In the genomic region with DNA sequence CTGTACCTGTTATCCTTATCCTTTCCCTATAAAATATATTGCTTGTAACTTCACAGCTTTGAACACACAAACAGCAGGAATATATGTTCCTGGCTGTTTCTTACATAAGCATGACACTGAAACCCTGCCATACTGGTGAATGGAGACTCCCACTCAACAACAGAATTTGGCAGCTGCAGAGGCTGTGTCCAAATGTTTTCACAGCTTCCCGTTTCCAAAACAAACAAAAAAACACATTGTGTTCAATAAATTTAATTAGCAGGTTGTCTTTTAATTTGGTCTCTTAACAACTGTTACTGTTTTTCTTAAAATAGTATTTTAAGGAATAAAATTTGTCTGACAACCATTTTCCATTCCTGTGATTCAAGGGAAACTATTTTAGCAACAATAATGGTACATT, we compare ENCODE assay signal across 28 mouse cellular contexts.
DNase-seq lines count a peak whose midpoint lies in the region; ATAC-seq lines count a peak whose summit lies in the region.
"Had no signal": no experiment of that assay in that cellular context is flagged by ENCODE, and none has a peak within 500 bp of the region (broad histone marks: within the 10 kb centered on the region; RNA-seq: fewer than 3 reads in every experiment).

No protein-coding gene starts in this region.

- no peak overlapping the region for H3K27ac ChIP-seq in forebrain, embryonic 14.5 days (ENCODE audit: low read depth, low read length)
- no peak overlapping the region for H3K27ac ChIP-seq in forebrain, embryonic 16.5 days (ENCODE audit: low read length)
- H3K27ac ChIP-seq: forebrain, embryonic 13.5 days; gastrocnemius, adult 2 months; heart, adult 2 months; hindbrain, embryonic 14.5 days; liver, embryonic 12.5 days; midbrain, embryonic 13.5 days; neural tube, embryonic 13.5 days; stomach, embryonic 15.5 days had no signal

- DNase-seq in forebrain, embryonic 14.5 days (ENCODE audit: low spot score) = peak; percentile 16
- peak; percentile 5 to 10 for DNase-seq in right cerebral cortex, adult 2 months (ENCODE audit: low spot score in 2 of 2)
- DNase-seq in right cerebral cortex, postnatal 4 days = no peak
- DNase-seq in layer of hippocampus, postnatal 10 days (ENCODE audit: low spot score in 2 of 2) = peak; percentile 6 to 11
- DNase-seq in urinary bladder, postnatal 4 days (ENCODE audit: low spot score in 2 of 2) = no peak
- no peak for DNase-seq in lung, adult 18-20 months
- DNase-seq: adrenal gland, adult 8-10 months; cerebellum, adult 11-12 months; cerebellum, postnatal 10 days; gastrocnemius, adult 2 months; gastrocnemius, postnatal 36 days; heart, adult 2 months; kidney, postnatal 25 days; left cerebral cortex, postnatal 4 days; liver, postnatal 0 days; lung, postnatal 4 days had no signal

- no peaks in the 10 kb centered on the region for H3K27me3 ChIP-seq in forebrain, embryonic 14.5 days (replicated peaks; ENCODE audit: control insufficient read depth, insufficient read depth, low read length)
- no peaks in the 10 kb centered on the region for H3K27me3 ChIP-seq in forebrain, embryonic 16.5 days (replicated peaks; ENCODE audit: control insufficient read depth, insufficient read depth, low read length)
- H3K27me3 ChIP-seq: CH12.LX; forebrain, embryonic 13.5 days; heart, embryonic 12.5 days; liver, embryonic 12.5 days; megakaryocyte, embryonic 14.5 days; midbrain, embryonic 13.5 days; neural tube, embryonic 13.5 days; stomach, embryonic 15.5 days had no signal

- WGBS in forebrain, embryonic 14.5 days = 71% methylated on average over 1 of the region's 1 CpGs
- WGBS in forebrain, embryonic 16.5 days = 56% methylated on average over 1 of the region's 1 CpGs

- H3K4me3 ChIP-seq in forebrain, embryonic 14.5 days (ENCODE audit: low read depth, low read length) = no peak overlapping the region
- no peak overlapping the region for H3K4me3 ChIP-seq in forebrain, embryonic 16.5 days (replicated peaks; ENCODE audit: low read length)
- H3K4me3 ChIP-seq: forebrain, embryonic 13.5 days; gastrocnemius, adult 2 months; heart, adult 2 months; heart, embryonic 12.5 days; liver, embryonic 12.5 days; megakaryocyte, embryonic 14.5 days; midbrain, embryonic 13.5 days; neural tube, embryonic 13.5 days; stomach, embryonic 15.5 days had no signal

- H3K36me3 ChIP-seq in forebrain, embryonic 14.5 days (ENCODE audit: control insufficient read depth, insufficient read depth, low read length) = no peaks in the 10 kb centered on the region
- no peaks in the 10 kb centered on the region for H3K36me3 ChIP-seq in forebrain, embryonic 16.5 days (ENCODE audit: control insufficient read depth, insufficient read depth)
- H3K36me3 ChIP-seq: heart, embryonic 12.5 days; liver, embryonic 12.5 days; midbrain, embryonic 13.5 days; neural tube, embryonic 13.5 days; stomach, embryonic 15.5 days had no signal

- H3K9me3 ChIP-seq in forebrain, embryonic 14.5 days (replicated peaks; ENCODE audit: control insufficient read depth, low read length) = no peaks in the 10 kb centered on the region
- H3K9me3 ChIP-seq in forebrain, embryonic 16.5 days (ENCODE audit: control insufficient read depth, low read length) = no peaks in the 10 kb centered on the region
- H3K9me3 ChIP-seq: forebrain, embryonic 13.5 days; heart, embryonic 12.5 days; liver, embryonic 12.5 days; megakaryocyte, embryonic 14.5 days; midbrain, embryonic 13.5 days; neural tube, embryonic 13.5 days; stomach, embryonic 15.5 days had no signal

- no peak for ATAC-seq in forebrain, embryonic 14.5 days
- ATAC-seq in forebrain, embryonic 16.5 days = no peak
- ATAC-seq: forebrain, embryonic 13.5 days; intestine, postnatal 0 days; liver, embryonic 12.5 days; liver, postnatal 0 days; lung, postnatal 0 days; midbrain, embryonic 13.5 days had no signal

- no peak overlapping the region for H3K4me2 ChIP-seq in forebrain, embryonic 14.5 days (ENCODE audit: low read length)
- no peak overlapping the region for H3K4me2 ChIP-seq in forebrain, embryonic 16.5 days (ENCODE audit: low read length)
- H3K4me2 ChIP-seq: forebrain, embryonic 13.5 days; heart, embryonic 12.5 days; hindbrain, embryonic 14.5 days; liver, embryonic 12.5 days; midbrain, embryonic 13.5 days; neural tube, embryonic 13.5 days; stomach, embryonic 15.5 days had no signal

- no peaks in the 10 kb centered on the region for H3K4me1 ChIP-seq in forebrain, embryonic 14.5 days (ENCODE audit: control insufficient read depth, insufficient read depth, low read length)
- H3K4me1 ChIP-seq in forebrain, embryonic 16.5 days (replicated peaks; ENCODE audit: control insufficient read depth, insufficient read depth, low read length) = no peaks in the 10 kb centered on the region
- H3K4me1 ChIP-seq: forebrain, embryonic 13.5 days; heart, embryonic 12.5 days; liver, embryonic 12.5 days; megakaryocyte, embryonic 14.5 days; midbrain, embryonic 13.5 days; neural tube, embryonic 13.5 days; stomach, embryonic 15.5 days had no signal

- H3K9ac ChIP-seq in forebrain, embryonic 14.5 days (ENCODE audit: low read length) = no peak overlapping the region
- no peak overlapping the region for H3K9ac ChIP-seq in forebrain, embryonic 16.5 days (replicated peaks; ENCODE audit: low read depth, low read length)
- H3K9ac ChIP-seq: forebrain, embryonic 13.5 days; heart, embryonic 12.5 days; hindbrain, embryonic 14.5 days; liver, embryonic 12.5 days; liver, postnatal 0 days; midbrain, embryonic 13.5 days; neural tube, embryonic 13.5 days; stomach, embryonic 15.5 days had no signal

Comparison
In these comparisons a context has a peak if more than half of its experiments do, and no peak if none do; other contexts are left out.
1. DNase-seq: peak in forebrain, embryonic 14.5 days (single experiment), right cerebral cortex, adult 2 months (2 of 2) and layer of hippocampus, postnatal 10 days (2 of 2); none in right cerebral cortex, postnatal 4 days (single experiment), urinary bladder, postnatal 4 days (0 of 2) and lung, adult 18-20 months (0 of 2).